ENCODE assay signal across 13 mouse cellular contexts in the genomic region with DNA sequence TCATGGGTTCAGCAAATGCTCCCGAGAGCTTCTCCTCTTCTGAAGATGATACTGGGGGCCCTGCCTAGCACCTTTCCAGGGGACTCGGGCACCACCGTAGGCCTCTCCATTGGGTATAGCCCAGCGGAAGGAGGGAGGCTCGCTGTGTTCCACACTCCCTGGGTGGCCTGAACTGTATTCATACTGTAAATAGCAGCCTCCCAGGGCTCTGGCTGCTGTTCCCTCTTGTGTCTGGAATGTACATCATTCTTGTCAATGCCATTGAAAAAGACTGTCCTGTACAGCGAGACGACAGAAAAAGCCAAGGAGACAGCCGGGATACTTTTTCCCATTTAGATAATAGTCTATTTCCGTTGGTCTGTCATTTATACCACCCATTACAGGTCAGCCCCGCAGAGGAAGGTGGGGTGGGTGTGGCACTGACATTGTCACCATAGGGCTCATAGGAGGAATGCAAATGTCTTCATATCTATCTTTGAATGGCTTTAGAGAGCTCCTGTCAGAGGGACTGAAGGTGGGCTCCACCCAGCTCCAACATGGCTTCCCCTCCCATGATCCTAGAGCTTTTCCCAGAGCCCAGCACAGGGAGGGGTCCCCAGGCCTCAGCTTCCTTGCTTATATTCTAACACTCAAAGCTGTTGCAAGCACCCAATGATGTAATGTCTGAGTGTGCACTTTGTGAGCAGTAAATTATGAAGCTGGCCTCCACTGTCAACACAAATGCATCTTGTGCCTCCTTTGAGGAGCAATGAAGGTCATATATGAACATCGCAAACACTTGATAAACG. TPM values are rescaled to one million over a fixed set of nuclear protein-coding genes. Genes with fewer than 3 reads are reported as not detected.
DNase-seq lines count a peak whose midpoint lies in the region; ATAC-seq and TF ChIP-seq lines count a peak whose summit lies in the region.
"Had no signal": no experiment of that assay in that cellular context is flagged by ENCODE, and none has a peak within 500 bp of the region (broad histone marks: within the 10 kb centered on the region; RNA-seq: fewer than 3 reads in every experiment).

No protein-coding gene starts in this region.

- H3K36me3 ChIP-seq in heart, embryonic 12.5 days, result no peaks in the 10 kb centered on the region
- H3K36me3 ChIP-seq in lung, embryonic 16.5 days (ENCODE audit: control insufficient read depth, insufficient read depth, low read length), result no peaks in the 10 kb centered on the region
- no peaks in the 10 kb centered on the region for H3K36me3 ChIP-seq in intestine, embryonic 14.5 days (ENCODE audit: control insufficient read depth, insufficient read depth, low read length)
- peaks cover 85% of the 10 kb centered on the region for H3K36me3 ChIP-seq in megakaryocyte, embryonic 14.5 days (replicated peaks; ENCODE audit: low read length)
- H3K36me3 ChIP-seq: kidney, embryonic 15.5 days had no signal

- peak overlapping the region; percentile 17; the same call in 1 of the 2 replicates for H3K27ac ChIP-seq in heart, embryonic 12.5 days (ENCODE audit: poor library complexity, severe bottlenecking)
- H3K27ac ChIP-seq in lung, embryonic 16.5 days (ENCODE audit: low read length), result no peak overlapping the region
- H3K27ac ChIP-seq in intestine, embryonic 14.5 days (ENCODE audit: low read depth), result peak overlapping the region; percentile 17; the same call in 1 of the 2 replicates
- no peak overlapping the region for H3K27ac ChIP-seq in cerebellum, adult 2 months (ENCODE audit: insufficient read depth, low read length)
- H3K27ac ChIP-seq: kidney, embryonic 15.5 days had no signal

- H3K4me3 ChIP-seq in heart, embryonic 12.5 days, result no peak overlapping the region
- no peak overlapping the region for H3K4me3 ChIP-seq in lung, embryonic 16.5 days (ENCODE audit: low read length)
- H3K4me3 ChIP-seq in intestine, embryonic 14.5 days (ENCODE audit: low read depth, low read length), result no peak overlapping the region
- peak overlapping the region; percentile 0 for H3K4me3 ChIP-seq in megakaryocyte, embryonic 14.5 days (replicated peaks)
- H3K4me3 ChIP-seq in cerebellum, adult 2 months (replicated peaks; ENCODE audit: insufficient read depth, low read depth, low read length), result no peak overlapping the region
- H3K4me3 ChIP-seq: kidney, embryonic 15.5 days; myocyte had no signal

- DNase-seq in heart, adult 9 months (ENCODE audit: low spot score in 2 of 2), result no peak
- DNase-seq in lung, postnatal 36 days, result no peak
- no peak for DNase-seq in intestine, embryonic 14.5 days (ENCODE audit: low spot score)
- DNase-seq in cerebellum, adult 2 months, result no peak
- DNase-seq: cerebellum, postnatal 10 days; retina, postnatal 1 day; thymus, postnatal 4 days had no signal

- no peak for TF ChIP-seq CTCF in cerebellum, adult 2 months (IDR thresholded peaks at IDR 0.05; ENCODE audit: borderline replicate concordance, insufficient read depth, low read depth, low read length)

- peak; percentile 45; the same call in 1 of the 2 replicates for ATAC-seq in heart, embryonic 12.5 days (ENCODE audit: insufficient number of reproducible peaks, low FRiP score)
- peak; percentile 74 for ATAC-seq in lung, embryonic 16.5 days (ENCODE audit: low read depth)
- 0 out of 2 replicates have a peak, but pooled peaks have one; percentile 34 for ATAC-seq in intestine, embryonic 14.5 days (replicated peaks; ENCODE audit: low FRiP score, low TSS enrichment, low read depth)
- no peak for ATAC-seq in cerebellum, adult (ENCODE audit: insufficient number of reproducible peaks, low FRiP score, low TSS enrichment)

- H3K27me3 ChIP-seq in heart, embryonic 12.5 days (replicated peaks), result no peaks in the 10 kb centered on the region
- no peaks in the 10 kb centered on the region for H3K27me3 ChIP-seq in lung, embryonic 16.5 days (ENCODE audit: control insufficient read depth, insufficient read depth, low read depth, low read length)
- H3K27me3 ChIP-seq in intestine, embryonic 14.5 days (replicated peaks; ENCODE audit: control insufficient read depth, insufficient read depth, low read length), result no peaks in the 10 kb centered on the region
- H3K27me3 ChIP-seq in megakaryocyte, embryonic 14.5 days (replicated peaks), result no peaks in the 10 kb centered on the region
- no peaks in the 10 kb centered on the region for H3K27me3 ChIP-seq in cerebellum, adult 2 months (ENCODE audit: control insufficient read depth, insufficient read depth, low read length)
- H3K27me3 ChIP-seq: kidney, embryonic 15.5 days had no signal

- no peaks in the 10 kb centered on the region for H3K9me3 ChIP-seq in heart, embryonic 12.5 days (replicated peaks)
- H3K9me3 ChIP-seq in lung, embryonic 16.5 days (ENCODE audit: control insufficient read depth, low read length), result no peaks in the 10 kb centered on the region
- no peaks in the 10 kb centered on the region for H3K9me3 ChIP-seq in intestine, embryonic 14.5 days (ENCODE audit: control insufficient read depth, low read length)
- no peaks in the 10 kb centered on the region for H3K9me3 ChIP-seq in megakaryocyte, embryonic 14.5 days
- H3K9me3 ChIP-seq: kidney, embryonic 15.5 days had no signal

- no peak overlapping the region for H3K9ac ChIP-seq in heart, embryonic 12.5 days
- no peak overlapping the region for H3K9ac ChIP-seq in lung, embryonic 16.5 days (ENCODE audit: low read length)
- no peak overlapping the region for H3K9ac ChIP-seq in intestine, embryonic 14.5 days (ENCODE audit: low read length)
- H3K9ac ChIP-seq: kidney, embryonic 15.5 days had no signal

- 51% methylated on average over 12 of the region's 12 CpGs for WGBS in heart, embryonic 12.5 days
- WGBS in lung, embryonic 16.5 days, result 48% methylated on average over 12 of the region's 12 CpGs
- WGBS in intestine, embryonic 14.5 days, result 50% methylated on average over 12 of the region's 12 CpGs
- WGBS in cerebellum, adult 2 months, result 61% methylated on average over 12 of the region's 12 CpGs

- no peak for TF ChIP-seq POLR2A in cerebellum, adult 2 months (IDR thresholded peaks at IDR 0.05; ENCODE audit: borderline replicate concordance, insufficient read depth, low read length)

- H3K4me1 ChIP-seq in heart, embryonic 12.5 days (replicated peaks), result peaks cover 56% of the 10 kb centered on the region
- peaks cover 53% of the 10 kb centered on the region for H3K4me1 ChIP-seq in lung, embryonic 16.5 days (replicated peaks; ENCODE audit: control insufficient read depth, insufficient read depth, low read length)
- H3K4me1 ChIP-seq in intestine, embryonic 14.5 days (replicated peaks; ENCODE audit: control insufficient read depth, insufficient read depth, low read length), result peaks cover 25% of the 10 kb centered on the region
- H3K4me1 ChIP-seq in megakaryocyte, embryonic 14.5 days, result peaks cover 98% of the 10 kb centered on the region
- H3K4me1 ChIP-seq in cerebellum, adult 2 months (ENCODE audit: control insufficient read depth, insufficient read depth, low read length), result peaks cover 28% of the 10 kb centered on the region

- H3K4me2 ChIP-seq in heart, embryonic 12.5 days, result peak overlapping the region; percentile 9; the same call in 1 of the 2 replicates
- no peak overlapping the region for H3K4me2 ChIP-seq in lung, embryonic 16.5 days (ENCODE audit: low read depth, low read length)
- H3K4me2 ChIP-seq in intestine, embryonic 14.5 days (ENCODE audit: low read length), result no peak overlapping the region; the same call in 1 of the 2 replicates
- H3K4me2 ChIP-seq: kidney, embryonic 15.5 days had no signal

RNA-seq across cellular contexts. Expression of gene Abhd2, which starts 10.1 kb away (rescaled TPM):
- 5.6 and 5.8 TPM in 2 replicates for polyA plus RNA-seq in heart, embryonic 12.5 days (2016; fragmentation: Nextera tagmentation; extraction: Ambion mirVana)
- polyA plus RNA-seq in lung, embryonic 16.5 days (2015; fragmentation: Nextera tagmentation; extraction: Ambion mirVana), result 22.8 and 24.9 TPM in 2 replicates
- 14.6 and 15.2 TPM in 2 replicates for polyA plus RNA-seq in intestine, embryonic 14.5 days (2014; fragmentation: Nextera tagmentation; extraction: Ambion mirVana)
- 18.2 and 77.1 TPM in 2 replicates for polyA plus RNA-seq in megakaryocyte, embryonic 14.5 days (2012; ENCODE audit: insufficient read depth, low replicate concordance)
- 22.0 and 25.3 TPM in 2 replicates for polyA plus RNA-seq in cerebellum, adult 2 months (2012; rRNA removed)

Comparison
In these comparisons a context has a peak if more than half of its experiments do, and no peak if none do; other contexts are left out.
1. H3K27ac ChIP-seq: peak in heart, embryonic 12.5 days (single experiment) and intestine, embryonic 14.5 days (single experiment); none in lung, embryonic 16.5 days (single experiment) and cerebellum, adult 2 months (single experiment).